Mouse (Mus musculus): ENCODE measurements around the gene Vmn2r107. TPM values are rescaled to one million over a fixed set of nuclear protein-coding genes. Genes with fewer than 3 reads are reported as not detected.

Vmn2r107 gene
- total RNA-seq (2012; rRNA removed), result not detected in 2 replicates
- not detected for polyA plus RNA-seq (2012; ENCODE audit: insufficient read depth in 1 of 2, insufficient read length in 2 of 2, low read depth in 1 of 2, low replicate concordance in 2 of 2, missing spikeins in 1 of 2)

GRCm38 (mm10) chr17:20344942-20345341, at the start of gene Vmn2r107:
TSS of gene Vmn2r107 (plus strand) at chr17:20345242.
- DNase-seq (ENCODE audit: low read depth, low spot score), result no peak
- no peak for TF ChIP-seq RCOR1 (IDR thresholded peaks at IDR 0.05; ENCODE audit: low read depth, low read length)
- Histone ChIP-seq H3K36me3 (ENCODE audit: control insufficient read depth in 1 of 2, insufficient read depth in 2 of 2, low read length in 2 of 2) (no peaks in the 10 kb centered on the region), H3K4me1 (ENCODE audit: control insufficient read depth in 1 of 2, insufficient read depth in 2 of 2, low read length in 2 of 2) (no peaks in the 10 kb centered on the region), H3K9me3 (replicated peaks; ENCODE audit: insufficient read depth, low read length) (no peaks in the 10 kb centered on the region), H3K9ac (ENCODE audit: control insufficient read depth, low read depth, low read length, poor library complexity, severe bottlenecking) (no peak within 1 kb of the TSS), H3K27me3 (ENCODE audit: control insufficient read depth in 1 of 2, insufficient read depth in 2 of 2, low read length in 2 of 2) (no peaks in the 10 kb centered on the region), H3K4me3 (ENCODE audit: control insufficient read depth in 1 of 2, insufficient read depth in 1 of 2, low read depth in 2 of 2, low read length in 2 of 2) (no peak within 1 kb of the TSS), H3K79me2 (ENCODE audit: control insufficient read depth, insufficient read depth, low read length, poor library complexity) (no peaks in the 10 kb centered on the region), H3K27ac (ENCODE audit: control insufficient read depth, low read depth, low read length) (no peak within 1 kb of the TSS)

GRCm38 (mm10) chr17:20305790-20306189, 39.3 kb upstream of the Vmn2r107 start:
- H3K79me2 ChIP-seq (ENCODE audit: control insufficient read depth, insufficient read depth, low read length, poor library complexity), result no peaks in the 10 kb centered on the region
- no peak overlapping the region for H3K4me3 ChIP-seq (ENCODE audit: control insufficient read depth in 1 of 2, insufficient read depth in 1 of 2, low read depth in 2 of 2, low read length in 2 of 2)
- no peaks in the 10 kb centered on the region for H3K27me3 ChIP-seq (ENCODE audit: control insufficient read depth in 1 of 2, insufficient read depth in 2 of 2, low read length in 2 of 2)
- TF ChIP-seq ELF1 (IDR thresholded peaks at IDR 0.05; ENCODE audit: low read depth, low read length) (no peak), MAX (IDR thresholded peaks at IDR 0.05; ENCODE audit: low read length) (no peak), MYC (IDR thresholded peaks at IDR 0.05; ENCODE audit: low read depth, low read length) (no peak), CHD1 (IDR thresholded peaks at IDR 0.05; ENCODE audit: low read depth, low read length) (no peak), UBTF (IDR thresholded peaks at IDR 0.05; ENCODE audit: borderline replicate concordance, insufficient read depth, low read depth, low read length) (no peak), ZNF384 (IDR thresholded peaks at IDR 0.05; ENCODE audit: low read depth, low read length) (peak; percentile 62)
- no peak overlapping the region for H3K9ac ChIP-seq (ENCODE audit: control insufficient read depth, low read depth, low read length, poor library complexity, severe bottlenecking)
- no peak for DNase-seq (ENCODE audit: low read depth, low spot score)
- no peaks in the 10 kb centered on the region for H3K4me1 ChIP-seq (ENCODE audit: control insufficient read depth in 1 of 2, insufficient read depth in 2 of 2, low read length in 2 of 2)
- H3K9me3 ChIP-seq (replicated peaks; ENCODE audit: insufficient read depth, low read length), result no peaks in the 10 kb centered on the region
- no peak overlapping the region for H3K27ac ChIP-seq (ENCODE audit: control insufficient read depth, low read depth, low read length)
- no peaks in the 10 kb centered on the region for H3K36me3 ChIP-seq (ENCODE audit: control insufficient read depth in 1 of 2, insufficient read depth in 2 of 2, low read length in 2 of 2)

- DNase-seq (ENCODE audit: low read depth, low spot score), result no peak
- no peaks in the 10 kb centered on the region for H3K4me1 ChIP-seq (ENCODE audit: control insufficient read depth in 1 of 2, insufficient read depth in 2 of 2, low read length in 2 of 2)
- TF ChIP-seq RAD21 (IDR thresholded peaks at IDR 0.05; ENCODE audit: low read depth, low read length) (peak; percentile 60), ZC3H11A (IDR thresholded peaks at IDR 0.05; ENCODE audit: low read depth, low read length) (peak; percentile 37; the same call in 1 of the 2 replicates), SMC3 (IDR thresholded peaks at IDR 0.05; ENCODE audit: low read depth, low read length) (peak; percentile 54), ELF1 (IDR thresholded peaks at IDR 0.05; ENCODE audit: low read depth, low read length) (no peak), CTCF (IDR thresholded peaks at IDR 0.05 in 2 of 3, conservative IDR thresholded peaks at IDR 0.05 in 1 of 3; ENCODE audit: control insufficient read depth in 1 of 3, insufficient read depth in 1 of 3, low read depth in 2 of 3, low read length in 3 of 3, poor library complexity in 1 of 3, severe bottlenecking in 1 of 3) (peak; percentile 20 to 52 (median 32); a peak in 3 of 6 replicates), MEF2A (IDR thresholded peaks at IDR 0.05; ENCODE audit: extremely low read depth, insufficient replicate concordance, low read depth, low read length, poor library complexity, severe bottlenecking) (no peak), ZKSCAN1 (IDR thresholded peaks at IDR 0.05; ENCODE audit: low read depth, low read length) (no peak)
- H3K79me2 ChIP-seq (ENCODE audit: control insufficient read depth, insufficient read depth, low read length, poor library complexity), result no peaks in the 10 kb centered on the region
- no peaks in the 10 kb centered on the region for H3K36me3 ChIP-seq (ENCODE audit: control insufficient read depth in 1 of 2, insufficient read depth in 2 of 2, low read length in 2 of 2)
- no peak overlapping the region for H3K4me3 ChIP-seq (ENCODE audit: control insufficient read depth in 1 of 2, insufficient read depth in 1 of 2, low read depth in 2 of 2, low read length in 2 of 2)
- H3K9ac ChIP-seq (ENCODE audit: control insufficient read depth, low read depth, low read length, poor library complexity, severe bottlenecking), result no peak overlapping the region
- no peaks in the 10 kb centered on the region for H3K9me3 ChIP-seq (replicated peaks; ENCODE audit: insufficient read depth, low read length)
- no peaks in the 10 kb centered on the region for H3K27me3 ChIP-seq (ENCODE audit: control insufficient read depth in 1 of 2, insufficient read depth in 2 of 2, low read length in 2 of 2)
- no peak overlapping the region for H3K27ac ChIP-seq (ENCODE audit: control insufficient read depth, low read depth, low read length)
Measured at GRCm38 (mm10) chr17:20399105-20399504, 54.1 kb downstream of the Vmn2r107 start.
